27 mouse cellular contexts compared by ENCODE assay signal in the genomic region with DNA sequence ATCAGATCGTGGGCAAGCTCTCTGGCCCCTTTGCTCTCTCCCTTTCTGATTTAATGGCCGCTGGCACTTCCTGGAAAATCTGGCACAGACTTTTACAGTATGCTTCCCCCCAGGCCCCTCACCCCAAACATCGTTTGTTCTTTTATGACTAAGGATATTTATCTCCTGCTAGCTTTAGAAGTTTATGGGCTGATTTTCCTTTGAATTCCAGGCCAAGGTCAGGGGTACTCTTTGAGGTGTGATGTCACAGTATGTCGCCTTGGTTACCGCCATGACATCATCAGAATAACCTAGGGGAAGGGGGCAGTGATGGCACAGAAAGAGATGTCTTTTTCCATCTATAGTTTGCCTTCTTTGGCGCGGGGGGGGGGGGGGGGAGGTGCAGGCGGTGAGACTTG.
DNase-seq lines count a peak whose midpoint lies in the region; ATAC-seq and TF ChIP-seq lines count a peak whose summit lies in the region.
"Had no signal": no experiment of that assay in that cellular context is flagged by ENCODE, and none has a peak within 500 bp of the region (broad histone marks: within the 10 kb centered on the region; RNA-seq: fewer than 3 reads in every experiment).

No protein-coding gene starts in this region.

- H3K4me2 ChIP-seq in lung, embryonic 14.5 days, result no peak overlapping the region
- H3K4me2 ChIP-seq: heart, embryonic 13.5 days; hindbrain, embryonic 14.5 days; midbrain, embryonic 11.5 days had no signal

- no peak; the same call in 1 of the 2 replicates for ATAC-seq in lung, embryonic 14.5 days (ENCODE audit: insufficient read depth)
- ATAC-seq: forebrain, embryonic 16.5 days; intestine, postnatal 0 days; midbrain, embryonic 16.5 days had no signal

- H3K27me3 ChIP-seq in lung, embryonic 14.5 days (ENCODE audit: insufficient read depth, low read length), result no peaks in the 10 kb centered on the region
- 0 out of 2 replicates have a peak, but pooled peaks cover 2% of the 10 kb centered on the region for H3K27me3 ChIP-seq in E14TG2a.4 (ENCODE audit: insufficient read depth, low read length)

- WGBS in lung, embryonic 14.5 days, result 55% methylated on average over 8 of the region's 8 CpGs

- peaks cover 8% of the 10 kb centered on the region for H3K4me1 ChIP-seq in lung, embryonic 14.5 days (ENCODE audit: insufficient read depth)
- H3K4me1 ChIP-seq in E14TG2a.4 (replicated peaks; ENCODE audit: low read depth, low read length), result peaks cover 29% of the 10 kb centered on the region
- peaks cover 0 to 4% of the 10 kb centered on the region in 2 experiments; a peak in 1 of 4 replicates for H3K4me1 ChIP-seq in ES-E14 (ENCODE audit: control insufficient read depth in 2 of 2, insufficient read depth in 2 of 2, low read length in 2 of 2, poor library complexity in 1 of 2)
- H3K4me1 ChIP-seq: heart, embryonic 13.5 days had no signal

- H3K27ac ChIP-seq in lung, embryonic 14.5 days (ENCODE audit: low read depth), result peak overlapping the region; percentile 18; the same call in 1 of the 2 replicates
- H3K27ac ChIP-seq in ES-E14 (ENCODE audit: insufficient read depth, low read depth, low read length, poor library complexity, severe bottlenecking), result no peak overlapping the region
- H3K27ac ChIP-seq: gastrocnemius, adult 2 months; heart, adult 2 months; heart, embryonic 13.5 days; hindbrain, embryonic 14.5 days; liver, embryonic 14.5 days had no signal

- no peak for TF ChIP-seq CTCF in lung, embryonic 14.5 days (IDR thresholded peaks at IDR 0.05; ENCODE audit: low read depth)
- TF ChIP-seq CTCF in E14TG2a.4 (conservative IDR thresholded peaks at IDR 0.05; ENCODE audit: low read length), result no peak

- no peaks in the 10 kb centered on the region for H3K36me3 ChIP-seq in lung, embryonic 14.5 days (ENCODE audit: insufficient read depth)
- H3K36me3 ChIP-seq in E14TG2a.4 (ENCODE audit: insufficient read depth, low read length) (no peaks in the 10 kb centered on the region), ES-E14 (ENCODE audit: control insufficient read depth, insufficient read depth, low read length, poor library complexity, severe bottlenecking) (no peaks in the 10 kb centered on the region)
- H3K36me3 ChIP-seq: G1E; heart, embryonic 13.5 days had no signal

- no peak overlapping the region for H3K9ac ChIP-seq in lung, embryonic 14.5 days
- H3K9ac ChIP-seq in ES-E14 (ENCODE audit: insufficient read depth, low read depth, low read length, poor library complexity, severe bottlenecking), result 0 out of 2 replicates have a peak overlapping the region, but pooled peaks have one; percentile 2
- H3K9ac ChIP-seq: heart, embryonic 13.5 days; hindbrain, embryonic 14.5 days; liver, embryonic 14.5 days had no signal

- H3K9me3 ChIP-seq in lung, embryonic 14.5 days (ENCODE audit: low read depth, low read length), result no peaks in the 10 kb centered on the region
- no peaks in the 10 kb centered on the region for H3K9me3 ChIP-seq in E14TG2a.4 (ENCODE audit: low read length)
- H3K9me3 ChIP-seq in ES-E14 (ENCODE audit: control insufficient read depth, insufficient read depth, low read depth, low read length), result no peaks in the 10 kb centered on the region
- H3K9me3 ChIP-seq: heart, embryonic 13.5 days had no signal

- in situ Hi-C loops in ES-E14 (cut with MboI; ENCODE audit: low sequenced_read_pairs in 2 of 2, unreplicated experiment in 2 of 2), result no loop called here

- DNase-seq in lung, embryonic 14.5 days, result peak; percentile 77
- DNase-seq in lung, postnatal 14 days, result no peak
- no peak for DNase-seq in ES-E14 (ENCODE audit: low read depth, low spot score)
- peak; percentile 24 for DNase-seq in adrenal gland, postnatal 25 days
- DNase-seq in gastrocnemius, adult 8-10 months (ENCODE audit: low spot score in 2 of 2), result no peak
- DNase-seq: B cell, adult 2 months; cerebellum, adult 2 months; cerebellum, postnatal 14 days; gastrocnemius, adult 2 months; heart, adult 2 months; heart, postnatal 10 days; kidney, postnatal 4 days; layer of hippocampus, postnatal 36 days; liver; lung, postnatal 10 days; right cerebral cortex, adult 18-20 months; spleen, adult 18-20 months had no signal

- H3K4me3 ChIP-seq in lung, embryonic 14.5 days (ENCODE audit: low read depth, low read length), result no peak overlapping the region
- H3K4me3 ChIP-seq in E14TG2a.4 (replicated peaks; ENCODE audit: low read length), result 0 out of 2 replicates have a peak overlapping the region, but pooled peaks have one; percentile 7
- H3K4me3 ChIP-seq in ES-E14 (ENCODE audit: insufficient read depth in 1 of 2, low read depth in 1 of 2, low read length in 2 of 2, poor library complexity in 1 of 2, severe bottlenecking in 1 of 2), result no peak overlapping the region
- H3K4me3 ChIP-seq: erythroblast, embryonic 14.5 days; gastrocnemius, adult 2 months; heart, adult 2 months; heart, embryonic 13.5 days had no signal

TF ChIP-seq in ES-E14, 5 proteins besides CTCF, POLR2A, EP300 and RAD21:
- TF ChIP-seq ZNF384 (IDR thresholded peaks at IDR 0.05; ENCODE audit: low read depth, low read length), result no peak
- no peak for TF ChIP-seq HCFC1 (IDR thresholded peaks at IDR 0.05; ENCODE audit: borderline replicate concordance, insufficient read depth, low read length)
- no peak for TF ChIP-seq MAFK (IDR thresholded peaks at IDR 0.05; ENCODE audit: insufficient read depth, low read depth, low read length)
- no peak for TF ChIP-seq CHD2 (IDR thresholded peaks at IDR 0.05; ENCODE audit: low read depth, low read length)
- no peak for TF ChIP-seq ZC3H11A (IDR thresholded peaks at IDR 0.05; ENCODE audit: borderline replicate concordance, low read depth, low read length)
TF ChIP-seq in ES-E14: peak in this region for 0.

Comparison
In these comparisons a context has a peak if more than half of its experiments do, and no peak if none do; other contexts are left out.
1. DNase-seq: peak in lung, embryonic 14.5 days (single experiment) and adrenal gland, postnatal 25 days (single experiment); none in lung, postnatal 14 days (single experiment), ES-E14 (single experiment) and gastrocnemius, adult 8-10 months (0 of 2).